Mouse (Mus musculus) heart, adult 2 months (tissue): Measurements from ENCODE around the gene Slc22a16. TPM values are rescaled to one million over a fixed set of nuclear protein-coding genes. Genes with fewer than 3 reads are reported as not detected.
A peak's percentile ranks its signal among the peaks of the same experiment; 100 is the strongest.

ENCODE experiments used
- DNase-seq, 2 experiments: peaks; one replicate each; pipeline ENCODE4 v3.0.0; 2021
- H3K27ac ChIP-seq: fragments of 200-600 bp; 2 replicates; pipeline ENCODE4 v1.8.1; 2022
- H3K27me3 ChIP-seq: fragments of 200-500 bp; 2 replicates; pipeline ENCODE4 v1.6.1; 2012; ENCODE audit warnings: mild to moderate bottlenecking, low read length, inconsistent platforms, mixed read lengths; ENCODE audit not compliant: control insufficient read depth, insufficient read depth
- H3K36me3 ChIP-seq: fragments of 200-500 bp; 2 replicates; pipeline ENCODE4 v1.6.1; 2012; ENCODE audit warnings: low read length, inconsistent platforms; ENCODE audit not compliant: control insufficient read depth, insufficient read depth
- H3K4me1 ChIP-seq: fragments of 200-500 bp; 2 replicates; pipeline ENCODE4 v1.6.1; 2011; ENCODE audit warnings: low read length; ENCODE audit not compliant: control insufficient read depth, insufficient read depth
- H3K4me3 ChIP-seq: fragments of 200-600 bp; 2 replicates; pipeline ENCODE4 v1.8.1; 2022
- H3K79me2 ChIP-seq: fragments of 200-500 bp; replicated peaks from 2 replicates; pipeline ENCODE4 v1.6.1; 2012; ENCODE audit warnings: mild to moderate bottlenecking, inconsistent platforms, low read length, moderate library complexity, mixed read lengths; ENCODE audit not compliant: control insufficient read depth, insufficient read depth
- H3K9ac ChIP-seq: fragments of 200-500 bp; 2 replicates; pipeline ENCODE4 v1.6.1; 2012; ENCODE audit warnings: low read depth, mild to moderate bottlenecking, control low read depth, inconsistent platforms, low read length, mixed read lengths
- CTCF ChIP-seq: fragments of 200-600 bp; IDR thresholded peaks from 2 replicates; pipeline ENCODE4 v1.8.1; 2022; ENCODE audit warnings: antibody characterized with exemption, mild to moderate bottlenecking, moderate library complexity
- EP300 ChIP-seq: fragments of 200-500 bp; IDR thresholded peaks from 2 replicates; pipeline ENCODE4 v1.6.1; 2011; ENCODE audit warnings: low read depth, low read length, control low read depth; ENCODE audit not compliant: insufficient read depth
- POLR2A ChIP-seq: fragments of 200-500 bp; IDR thresholded peaks from 2 replicates; pipeline ENCODE4 v1.6.1; 2011; ENCODE audit warnings: mild to moderate bottlenecking, low read depth, low read length, control low read depth; ENCODE audit not compliant: insufficient read depth
- WGBS: fragments of 180-500 bp; shearing (Covaris S2); methylation state at CpG from one replicate; pipeline ENCODE4 v1.1.7; 2018; 5-methylcytosine and 5-hydroxymethylcytosine counted together
- intact Hi-C: fragments of 180-260 bp; cut with DNase I; formaldehyde crosslinking; loops from one replicate; pipeline ENCODE4 v1.15.1; 2025
- long read RNA-seq: library from polyadenylated mRNA; stranded (forward); transcript quantifications from one replicate; pipeline ENCODE4 v2.0.0, GENCODE M21; 2021
- polyA plus RNA-seq: library from polyadenylated mRNA; depleted of rRNA; stranded (reverse); fragments of >200 nt; gene quantifications from 2 replicates; pipeline ENCODE4 v1.2.3, GENCODE M21; 2012; rRNA removed
- total RNA-seq, 2 experiments: library from RNA; stranded (reverse); gene quantifications; 2 replicates each; pipeline ENCODE4 v1.2.3; 2021

Slc22a16 gene
- total RNA-seq, result not detected
- polyA plus RNA-seq, result 0.04 TPM in 1 of 2 replicates, not detected in the other
- long read RNA-seq, result 0 reads

- no peaks in the 10 kb centered on the region for H3K36me3 ChIP-seq
- H3K9ac ChIP-seq, result no peak within 1 kb of the TSS
- no peaks in the 10 kb centered on the region for H3K4me1 ChIP-seq
- no peaks in the 10 kb centered on the region for H3K79me2 ChIP-seq
- 85% methylated on average over 12 of the region's 12 CpGs for WGBS
- DNase-seq, result no peak
- H3K27me3 ChIP-seq, result no peaks in the 10 kb centered on the region
- intact Hi-C loops, result no loop called here
- TF ChIP-seq CTCF (no peak), POLR2A (no peak), EP300 (no peak)
- no peak within 1 kb of the TSS for H3K4me3 ChIP-seq
- no peak within 1 kb of the TSS for H3K27ac ChIP-seq
Measured at GRCm38 (mm10) chr10:40570036-40570435, at the start of gene Slc22a16. Gene Slc22a16, plus strand, starts transcription at chr10:40570336.

- Histone ChIP-seq H3K27ac (peak overlapping the region; percentile 31; the same call in 1 of the 2 replicates), H3K36me3 (no peaks in the 10 kb centered on the region), H3K4me3 (no peak overlapping the region), H3K9ac (no peak overlapping the region), H3K4me1 (peaks cover 1% of the 10 kb centered on the region; the same call in 1 of the 2 replicates), H3K27me3 (no peaks in the 10 kb centered on the region), H3K79me2 (no peaks in the 10 kb centered on the region)
- intact Hi-C loops, result no loop called here
- DNase-seq, result peak in 1 of 2 experiments; percentile 14
- 34% methylated on average over 12 of the region's 12 CpGs for WGBS
- TF ChIP-seq EP300 (no peak), POLR2A (no peak), CTCF (no peak)
Measured at GRCm38 (mm10) chr10:40521579-40521978, 48.6 kb upstream of the Slc22a16 start.

- no peaks in the 10 kb centered on the region for H3K79me2 ChIP-seq
- intact Hi-C loops, result no loop called here
- no peak overlapping the region for H3K9ac ChIP-seq
- no peaks in the 10 kb centered on the region for H3K27me3 ChIP-seq
- no peak overlapping the region for H3K4me3 ChIP-seq
- H3K27ac ChIP-seq, result no peak overlapping the region; the same call in 1 of the 2 replicates
- H3K4me1 ChIP-seq, result peaks cover 1% of the 10 kb centered on the region; the same call in 1 of the 2 replicates
- no peaks in the 10 kb centered on the region for H3K36me3 ChIP-seq
- DNase-seq, result no peak
- TF ChIP-seq EP300 (no peak), CTCF (no peak), POLR2A (no peak)
- 82% methylated on average over 7 of the region's 7 CpGs for WGBS
Measured at GRCm38 (mm10) chr10:40523312-40523975, 46.7 kb upstream of the Slc22a16 start.

- TF ChIP-seq POLR2A (no peak), CTCF (0 out of 2 replicates have a peak, but pooled peaks have one; percentile 6), EP300 (no peak)
- WGBS, result 72% methylated on average over 9 of the region's 9 CpGs
- intact Hi-C loops, result no loop called here
- peak in 1 of 2 experiments; percentile 24 for DNase-seq
- no peaks in the 10 kb centered on the region for H3K79me2 ChIP-seq
- H3K27me3 ChIP-seq, result no peaks in the 10 kb centered on the region
- no peaks in the 10 kb centered on the region for H3K36me3 ChIP-seq
- peaks cover 1% of the 10 kb centered on the region; the same call in 1 of the 2 replicates for H3K4me1 ChIP-seq
- H3K4me3 ChIP-seq, result no peak overlapping the region
- H3K9ac ChIP-seq, result no peak overlapping the region
- H3K27ac ChIP-seq, result peak overlapping the region; percentile 2; the same call in 1 of the 2 replicates
Measured at GRCm38 (mm10) chr10:40524032-40524806, 45.9 kb upstream of the Slc22a16 start.

- Histone ChIP-seq H3K27me3 (no peaks in the 10 kb centered on the region), H3K4me1 (no peaks in the 10 kb centered on the region; the same call in 1 of the 2 replicates), H3K79me2 (no peaks in the 10 kb centered on the region), H3K36me3 (no peaks in the 10 kb centered on the region), H3K9ac (no peak overlapping the region), H3K27ac (no peak overlapping the region), H3K4me3 (no peak overlapping the region)
- intact Hi-C loops, result loop anchor here (1.0 to 5.0 kb wide), 2 partner anchors 178 to 266 kb away; no protein-coding TSS in a partner anchor
- 26% methylated on average over 10 of the region's 10 CpGs for WGBS
- DNase-seq, result no peak
- TF ChIP-seq POLR2A, result no peak
- TF ChIP-seq CTCF, result peak; percentile 94
Measured at GRCm38 (mm10) chr10:40524991-40525390, 45.1 kb upstream of the Slc22a16 start.
